Mouse (Mus musculus): ENCODE results near the gene Nacc1. TPM values are rescaled to one million over a fixed set of nuclear protein-coding genes. Genes with fewer than 3 reads are reported as not detected.

Gene Nacc1
- 10 to 100 TPM; 27.3 to 30.1 TPM for total RNA-seq (2021)

GRCm38 (mm10) chr8:84687705-84688100 is at the start of gene Nacc1:
Gene Nacc1, minus strand, starts transcription at chr8:84687862.
- intact Hi-C loops (cut with DNase I), result loop anchor here (2.0 kb wide), 2 partner anchors 23 to 49 kb away; no protein-coding TSS in a partner anchor

GRCm38 (mm10) chr8:84736521-84736920 is 48.9 kb upstream of the Nacc1 start:
- no peak for DNase-seq

More at GRCm38 (mm10) chr8:84687705-84688100, at the start of gene Nacc1:
- DNase-seq, result peak; percentile 86 to 87

GRCm38 (mm10) chr8:84735597-84735996 is 47.9 kb upstream of the Nacc1 start:
- no peak for DNase-seq
- intact Hi-C loops (cut with DNase I), result no loop called here

More at GRCm38 (mm10) chr8:84736521-84736920, 48.9 kb upstream of the Nacc1 start:
- intact Hi-C loops (cut with DNase I), result no loop called here

GRCm38 (mm10) chr8:84734680-84735079 is 47.0 kb upstream of the Nacc1 start:
- intact Hi-C loops (cut with DNase I), result no loop called here

GRCm38 (mm10) chr8:84733959-84734358 is 46.3 kb upstream of the Nacc1 start:
- DNase-seq, result no peak
- intact Hi-C loops (cut with DNase I), result no loop called here

More at GRCm38 (mm10) chr8:84734680-84735079, 47.0 kb upstream of the Nacc1 start:
- no peak for DNase-seq

GRCm38 (mm10) chr8:84732996-84733395 is 45.3 kb upstream of the Nacc1 start:
- no peak for DNase-seq
- intact Hi-C loops (cut with DNase I), result no loop called here

GRCm38 (mm10) chr8:84732545-84732944 is 44.9 kb upstream of the Nacc1 start:
- no peak for DNase-seq
- intact Hi-C loops (cut with DNase I), result no loop called here

- intact Hi-C loops (cut with DNase I), result no loop called here
These were observed 43.9 kb upstream of the Nacc1 start for GRCm38 (mm10) chr8:84731371-84732177.

GRCm38 (mm10) chr8:84730541-84731370 is 43.1 kb upstream of the Nacc1 start:
- intact Hi-C loops (cut with DNase I), result no loop called here
- peak; percentile 62 to 74 for DNase-seq

More at GRCm38 (mm10) chr8:84731371-84732177, 43.9 kb upstream of the Nacc1 start:
- no peak for DNase-seq

GRCm38 (mm10) chr8:84729921-84730362 is 42.3 kb upstream of the Nacc1 start:
- peak; percentile 65 to 66 for DNase-seq
- intact Hi-C loops (cut with DNase I), result no loop called here

- intact Hi-C loops (cut with DNase I), result no loop called here
- no peak for DNase-seq
These were observed 40.8 kb upstream of the Nacc1 start for GRCm38 (mm10) chr8:84728474-84728873.

- intact Hi-C loops (cut with DNase I), result loop anchor here (1.0 kb wide), 1 partner anchor 17 kb away; no protein-coding TSS in a partner anchor
- DNase-seq, result no peak
These were observed 38.2 kb upstream of the Nacc1 start for GRCm38 (mm10) chr8:84725941-84726259.

- intact Hi-C loops (cut with DNase I), result loop anchor here (1.0 kb wide), 1 partner anchor 16 kb away; no protein-coding TSS in a partner anchor
- DNase-seq, result no peak
These were observed 37.7 kb upstream of the Nacc1 start for GRCm38 (mm10) chr8:84725246-84725940.

- no peak for DNase-seq
- intact Hi-C loops (cut with DNase I), result loop anchor here (1.0 kb wide), 1 partner anchor 15 kb away; no protein-coding TSS in a partner anchor
These were observed 37.0 kb upstream of the Nacc1 start for GRCm38 (mm10) chr8:84724683-84725082.

GRCm38 (mm10) chr8:84723571-84723900 is 35.9 kb upstream of the Nacc1 start:
- no peak for DNase-seq
- intact Hi-C loops (cut with DNase I), result no loop called here

- intact Hi-C loops (cut with DNase I), result no loop called here
- DNase-seq, result peak; percentile 78
These were observed 35.3 kb upstream of the Nacc1 start, which contains the start of gene G430095P16Rik for GRCm38 (mm10) chr8:84722850-84723570. Gene G430095P16Rik, plus strand, starts transcription at chr8:84723007.

GRCm38 (mm10) chr8:84722530-84722849 is 34.8 kb upstream of the Nacc1 start:
- no peak for DNase-seq
- intact Hi-C loops (cut with DNase I), result no loop called here

GRCm38 (mm10) chr8:84718959-84719690 is 31.5 kb upstream of the Nacc1 start:
- intact Hi-C loops (cut with DNase I), result no loop called here
- no peak for DNase-seq

GRCm38 (mm10) chr8:84718476-84718875 is 30.8 kb upstream of the Nacc1 start:
- DNase-seq, result no peak
- intact Hi-C loops (cut with DNase I), result no loop called here

Measured in heart, postnatal 36 days (tissue).